Mouse (Mus musculus) heart, postnatal 0 days (tissue): ENCODE data around the gene Aqp5. TPM values are rescaled to one million over a fixed set of nuclear protein-coding genes. Genes with fewer than 3 reads are reported as not detected.

Experiments used
- ATAC-seq: fragments of 200-750 bp; cut with Nextera tagmentation; 2 replicates; pipeline ENCODE4 v1.8.0; 2017; ENCODE audit warnings: low read depth, moderate number of reproducible peaks, moderate library complexity; ENCODE audit not compliant: insufficient read depth
- DNase-seq: peaks from one replicate; pipeline ENCODE4 v3.0.0-alpha.2; 2016; ENCODE audit warnings: low spot score
- H3K27ac ChIP-seq: fragments of 300-500 bp; sonication (generic); 2 replicates; pipeline ENCODE4 v1.5.1; 2014; ENCODE audit warnings: low read depth, mild to moderate bottlenecking
- H3K27me3 ChIP-seq: fragments of 300-500 bp; sonication (generic); 2 replicates; pipeline ENCODE4 v1.6.1; 2014; ENCODE audit warnings: low read length, mixed read lengths; ENCODE audit not compliant: control insufficient read depth, insufficient read depth
- H3K36me3 ChIP-seq: fragments of 300-500 bp; sonication (generic); replicated peaks from 2 replicates; pipeline ENCODE4 v1.6.1; 2014; ENCODE audit warnings: low read length, mixed read lengths; ENCODE audit not compliant: control insufficient read depth, insufficient read depth
- H3K4me1 ChIP-seq: fragments of 300-500 bp; sonication (generic); 2 replicates; pipeline ENCODE4 v1.6.1; 2014; ENCODE audit warnings: antibody characterized with exemption; ENCODE audit not compliant: control insufficient read depth, insufficient read depth
- H3K4me2 ChIP-seq: fragments of 300-500 bp; sonication (generic); 2 replicates; pipeline ENCODE4 v1.6.1; 2014; ENCODE audit warnings: low read depth, mild to moderate bottlenecking, low read length, moderate library complexity
- H3K4me3 ChIP-seq: fragments of 300-500 bp; sonication (generic); 2 replicates; pipeline ENCODE4 v1.5.1; 2014; ENCODE audit warnings: low read depth, low read length
- H3K9ac ChIP-seq: fragments of 300-500 bp; sonication (generic); replicated peaks from 2 replicates; pipeline ENCODE4 v1.6.1; 2014; ENCODE audit warnings: low read depth, low read length, mixed read lengths
- H3K9me3 ChIP-seq: fragments of 300-500 bp; sonication (generic); replicated peaks from 2 replicates; pipeline ENCODE4 v1.6.1; 2016; ENCODE audit warnings: low read length; ENCODE audit not compliant: control insufficient read depth
- CTCF ChIP-seq: IDR thresholded peaks from 2 replicates; pipeline ENCODE4 v1.5.1; 2016; ENCODE audit warnings: antibody characterized with exemption, control low read depth, low read depth
- EP300 ChIP-seq: IDR thresholded peaks from 2 replicates; pipeline ENCODE4 v1.6.1; 2016; ENCODE audit warnings: antibody characterized with exemption, low read depth
- WGBS: fragments of 180-500 bp; shearing (Covaris S2); extraction: QIAGEN DNeasy Blood & Tissue Kit; methylation state at CpG from one replicate; pipeline ENCODE4 v1.1.7; 2014; 5-methylcytosine and 5-hydroxymethylcytosine counted together
- polyA plus RNA-seq: library from polyadenylated mRNA; unstranded; fragments of >200 nt; fragmentation: Nextera tagmentation; extraction: Ambion mirVana; gene quantifications from 2 replicates; pipeline ENCODE4 v1.2.1, GENCODE M21; 2015
- total RNA-seq: library from RNA; depleted of rRNA; stranded (reverse); fragments of >200 nt; gene quantifications from 2 replicates; pipeline ENCODE4 v1.2.3, GENCODE M21; 2014; ENCODE audit warnings: low replicate concordance; rRNA removed

The Aqp5 gene
- total and polyA plus RNA-seq, 2 experiments from 2014 or later = 0.25 TPM; not detected in 1

GRCm38 (mm10) chr15:99643832-99644231 is 53.2 kb downstream of the Aqp5 start:
- peaks cover 21% of the 10 kb centered on the region for H3K4me1 ChIP-seq
- peaks cover 20% of the 10 kb centered on the region for H3K36me3 ChIP-seq
- H3K9ac ChIP-seq = no peak overlapping the region
- no peaks in the 10 kb centered on the region for H3K9me3 ChIP-seq
- TF ChIP-seq CTCF = no peak
- TF ChIP-seq EP300 = no peak
- DNase-seq = no peak
- ATAC-seq = no peak
- WGBS = 72% methylated on average over 10 of the region's 10 CpGs
- no peak overlapping the region for H3K4me2 ChIP-seq
- no peak overlapping the region for H3K4me3 ChIP-seq
- H3K27ac ChIP-seq = no peak overlapping the region
- H3K27me3 ChIP-seq = no peaks in the 10 kb centered on the region

Other genes starting within 250 kb of the Aqp5 start
- gene Fmnl3, start 220.3 kb upstream of the Aqp5 start, total RNA-seq = 18.2 and 21.6 TPM in 2 replicates
- 10.1 and 12.1 TPM in 2 replicates for gene Fmnl3, start 220.3 kb upstream of the Aqp5 start, polyA plus RNA-seq
- 190 and 225 TPM in 2 replicates for gene Tmbim6, start 197.9 kb upstream of the Aqp5 start, total RNA-seq
- gene Tmbim6, start 197.9 kb upstream of the Aqp5 start, polyA plus RNA-seq = 188 and 200 TPM in 2 replicates
- 7.5 and 35.0 TPM in 2 replicates for gene Nckap5l, start 133.0 kb upstream of the Aqp5 start, total RNA-seq
- 3.7 and 5.0 TPM in 2 replicates for gene Nckap5l, start 133.0 kb upstream of the Aqp5 start, polyA plus RNA-seq
- 3.5 and 11.0 TPM in 2 replicates for gene Bcdin3d, start 116.1 kb upstream of the Aqp5 start, total RNA-seq
- 12.5 and 13.1 TPM in 2 replicates for gene Bcdin3d, start 116.1 kb upstream of the Aqp5 start, polyA plus RNA-seq
- not detected in 2 replicates for gene Faim2, start 62.6 kb upstream of the Aqp5 start, total RNA-seq
- gene Faim2, start 62.6 kb upstream of the Aqp5 start, polyA plus RNA-seq = 0.11 TPM in 1 of 2 replicates, not detected in the other
- not detected in 2 replicates for gene Aqp2, start 11.7 kb upstream of the Aqp5 start, total RNA-seq
- gene Aqp2, start 11.7 kb upstream of the Aqp5 start, polyA plus RNA-seq = not detected in 2 replicates
- not detected in 2 replicates for gene Aqp6, start 10.6 kb downstream of the Aqp5 start, total RNA-seq
- not detected in 2 replicates for gene Aqp6, start 10.6 kb downstream of the Aqp5 start, polyA plus RNA-seq
- gene Racgap1, start 60.9 kb downstream of the Aqp5 start, total RNA-seq = 59.2 and 124 TPM in 2 replicates
- gene Racgap1, start 60.9 kb downstream of the Aqp5 start, polyA plus RNA-seq = 34.5 and 36.8 TPM in 2 replicates
- gene Asic1, start 79.6 kb downstream of the Aqp5 start, total RNA-seq = 0.11 and 0.93 TPM in 2 replicates
- gene Asic1, start 79.6 kb downstream of the Aqp5 start, polyA plus RNA-seq = 1.1 and 1.3 TPM in 2 replicates
- gene Smarcd1, start 111.3 kb downstream of the Aqp5 start, total RNA-seq = 28.4 and 35.7 TPM in 2 replicates
- 16.8 and 20.0 TPM in 2 replicates for gene Smarcd1, start 111.3 kb downstream of the Aqp5 start, polyA plus RNA-seq
- not detected in 2 replicates for gene Gm17349, start 114.7 kb downstream of the Aqp5 start, total RNA-seq
- not detected in 2 replicates for gene Gm17349, start 114.7 kb downstream of the Aqp5 start, polyA plus RNA-seq
- 8.7 and 16.4 TPM in 2 replicates for gene Gpd1, start 126.7 kb downstream of the Aqp5 start, total RNA-seq
- 9.0 and 9.9 TPM in 2 replicates for gene Gpd1, start 126.7 kb downstream of the Aqp5 start, polyA plus RNA-seq
- gene Cox14, start 134.8 kb downstream of the Aqp5 start, total RNA-seq = 94.2 and 195 TPM in 2 replicates
- 341 and 358 TPM in 2 replicates for gene Cox14, start 134.8 kb downstream of the Aqp5 start, polyA plus RNA-seq
- 51.6 and 58.7 TPM in 2 replicates for gene Cers5, start 182.1 kb downstream of the Aqp5 start, total RNA-seq
- gene Cers5, start 182.1 kb downstream of the Aqp5 start, polyA plus RNA-seq = 37.4 and 38.9 TPM in 2 replicates